Mouse (Mus musculus) thymus, adult 2 months (tissue): ENCODE data around the gene Mei1.

Experiments
- CTCF ChIP-seq: fragments of 200-500 bp; IDR thresholded peaks from 2 replicates; pipeline ENCODE4 v1.5.1; 2012; ENCODE audit warnings: mild to moderate bottlenecking, control low read depth, low read length, moderate library complexity, borderline replicate concordance; ENCODE audit not compliant: control insufficient read depth, poor library complexity, insufficient read depth; ENCODE audit errors: extremely low read depth
- POLR2A ChIP-seq: fragments of 200-500 bp; IDR thresholded peaks from 2 replicates; pipeline ENCODE4 v1.6.1; 2012; ENCODE audit warnings: mild to moderate bottlenecking, low read length, control low read depth, moderate library complexity; ENCODE audit not compliant: control insufficient read depth, poor library complexity, insufficient read depth; ENCODE audit errors: extremely low read depth

DNA sequence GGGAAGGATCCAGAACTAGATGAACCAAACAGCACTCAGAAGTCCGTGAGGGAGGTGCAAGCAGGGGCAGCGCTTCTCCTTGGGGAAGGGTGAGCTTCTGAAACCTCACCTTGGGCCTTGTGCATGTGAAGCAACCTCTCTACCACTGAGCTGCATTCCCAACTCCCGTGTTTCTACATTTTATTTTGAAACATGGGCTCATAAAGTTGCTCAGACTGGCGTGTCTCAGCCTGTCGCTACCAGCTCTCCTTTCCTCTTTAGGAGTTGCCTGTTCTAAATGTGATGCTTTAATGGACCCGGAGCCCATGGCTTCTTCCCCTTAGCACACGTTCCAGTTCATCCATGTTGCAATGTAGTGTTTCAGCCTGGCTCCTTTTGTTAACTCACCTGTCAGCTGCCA is 82.6 kb downstream of the Mei1 start:
- TF ChIP-seq CTCF: no peak
- no peak for TF ChIP-seq POLR2A
